Mouse (Mus musculus) ES-Bruce4 (cell line): ENCODE measurements around the gene Rbp3. TPM values are rescaled to one million over a fixed set of nuclear protein-coding genes. Genes with fewer than 3 reads are reported as not detected.

ENCODE experiments used
- H3K27ac ChIP-seq: 2 replicates; pipeline ENCODE4 v1.5.1; 2012; ENCODE audit warnings: low read length, inconsistent platforms; ENCODE audit not compliant: insufficient read depth
- H3K27me3 ChIP-seq: 2 replicates; pipeline ENCODE4 v1.6.1; 2012; ENCODE audit warnings: mild to moderate bottlenecking, low read length, inconsistent platforms; ENCODE audit not compliant: control insufficient read depth, poor library complexity, insufficient read depth, severe bottlenecking
- H3K36me3 ChIP-seq: 2 replicates; pipeline ENCODE4 v1.6.1; 2012; ENCODE audit warnings: inconsistent platforms, mild to moderate bottlenecking, low read length, moderate library complexity; ENCODE audit not compliant: control insufficient read depth, poor library complexity, insufficient read depth, severe bottlenecking
- H3K4me1 ChIP-seq: one replicate; pipeline ENCODE4 v1.8.1; 2011; ENCODE audit warnings: low read length; ENCODE audit not compliant: control insufficient read depth, insufficient read depth
- H3K4me3 ChIP-seq: 2 replicates; pipeline ENCODE4 v1.5.1; 2011; ENCODE audit warnings: low read depth, mild to moderate bottlenecking, low read length
- H3K9ac ChIP-seq: 2 replicates; pipeline ENCODE4 v1.6.1; 2012; ENCODE audit warnings: low read depth, mild to moderate bottlenecking, inconsistent platforms; ENCODE audit not compliant: poor library complexity, severe bottlenecking
- H3K9me3 ChIP-seq: replicated peaks from 2 replicates; pipeline ENCODE4 v1.6.1; 2012; ENCODE audit warnings: mild to moderate bottlenecking, low read length, inconsistent platforms; ENCODE audit not compliant: control insufficient read depth, poor library complexity, insufficient read depth, severe bottlenecking
- CTCF ChIP-seq: IDR thresholded peaks from one replicate; pipeline ENCODE4 v1.8.1; 2011; ENCODE audit warnings: low read depth, low read length
- EP300 ChIP-seq: IDR thresholded peaks from 2 replicates; pipeline ENCODE4 v1.6.1; 2011; ENCODE audit warnings: low read depth, low read length; ENCODE audit not compliant: insufficient read depth
- POLR2A ChIP-seq: IDR thresholded peaks from one replicate; pipeline ENCODE4 v1.8.1; 2011; ENCODE audit warnings: low read length; ENCODE audit not compliant: insufficient read depth
- polyA plus RNA-seq: library from polyadenylated mRNA; stranded (reverse); fragments of >200 nt; gene quantifications from 2 replicates; pipeline ENCODE4 v1.2.4, GENCODE M21; 2011; ENCODE audit warnings: low read depth; ENCODE audit not compliant: missing spikeins, insufficient read depth, insufficient read length

Rbp3 gene
- not detected in 2 replicates for polyA plus RNA-seq

GRCm38 (mm10) chr14:33953761-33954160, at the start of gene Rbp3:
Rbp3 (plus strand) TSS chr14:33954003.
- no peak for TF ChIP-seq CTCF
- no peak for TF ChIP-seq EP300
- TF ChIP-seq POLR2A = no peak
- Histone ChIP-seq H3K4me1 (no peaks in the 10 kb centered on the region), H3K4me3 (no peak within 1 kb of the TSS), H3K9ac (no peak within 1 kb of the TSS), H3K9me3 (no peaks in the 10 kb centered on the region), H3K27me3 (no peaks in the 10 kb centered on the region), H3K36me3 (no peaks in the 10 kb centered on the region), H3K27ac (no peak within 1 kb of the TSS)

GRCm38 (mm10) chr14:33904851-33905250, 49.0 kb upstream of the Rbp3 start:
- H3K4me3 ChIP-seq = no peak overlapping the region
- H3K9me3 ChIP-seq = no peaks in the 10 kb centered on the region; the same call in 1 of the 2 replicates
- H3K27ac ChIP-seq = no peak overlapping the region
- no peak overlapping the region for H3K9ac ChIP-seq
- H3K4me1 ChIP-seq = no peaks in the 10 kb centered on the region
- no peaks in the 10 kb centered on the region for H3K27me3 ChIP-seq
- no peaks in the 10 kb centered on the region for H3K36me3 ChIP-seq
- no peak for TF ChIP-seq POLR2A
- TF ChIP-seq CTCF = no peak
- no peak for TF ChIP-seq EP300

GRCm38 (mm10) chr14:33913727-33914126, 40.1 kb upstream of the Rbp3 start:
- Histone ChIP-seq H3K9ac (no peak overlapping the region), H3K36me3 (no peaks in the 10 kb centered on the region), H3K27me3 (no peaks in the 10 kb centered on the region), H3K4me1 (no peaks in the 10 kb centered on the region), H3K27ac (no peak overlapping the region), H3K9me3 (no peaks in the 10 kb centered on the region; the same call in 1 of the 2 replicates), H3K4me3 (no peak overlapping the region)
- TF ChIP-seq EP300 (no peak), POLR2A (no peak), CTCF (peak; percentile 26)

GRCm38 (mm10) chr14:33914206-33914605, 39.6 kb upstream of the Rbp3 start:
- Histone ChIP-seq H3K9ac (no peak overlapping the region), H3K4me3 (no peak overlapping the region), H3K4me1 (no peaks in the 10 kb centered on the region), H3K27me3 (no peaks in the 10 kb centered on the region), H3K36me3 (no peaks in the 10 kb centered on the region), H3K9me3 (no peaks in the 10 kb centered on the region), H3K27ac (no peak overlapping the region)
- no peak for TF ChIP-seq CTCF

- peaks cover 6% of the 10 kb centered on the region; the same call in 1 of the 2 replicates for H3K27me3 ChIP-seq
- no peaks in the 10 kb centered on the region for H3K36me3 ChIP-seq
- H3K27ac ChIP-seq = no peak overlapping the region
- no peak overlapping the region for H3K4me3 ChIP-seq
- no peaks in the 10 kb centered on the region for H3K4me1 ChIP-seq
- H3K9me3 ChIP-seq = no peaks in the 10 kb centered on the region
- no peak overlapping the region for H3K9ac ChIP-seq
- TF ChIP-seq POLR2A (no peak), EP300 (no peak), CTCF (no peak)
Observed at GRCm38 (mm10) chr14:33920727-33921559, 32.9 kb upstream of the Rbp3 start.

- no peaks in the 10 kb centered on the region for H3K9me3 ChIP-seq
- no peak overlapping the region; the same call in 1 of the 2 replicates for H3K4me3 ChIP-seq
- TF ChIP-seq CTCF (no peak), POLR2A (no peak), EP300 (no peak)
- no peak overlapping the region for H3K27ac ChIP-seq
- H3K9ac ChIP-seq = no peak overlapping the region
- no peaks in the 10 kb centered on the region for H3K36me3 ChIP-seq
- no peaks in the 10 kb centered on the region for H3K4me1 ChIP-seq
- H3K27me3 ChIP-seq = peaks cover 6% of the 10 kb centered on the region; the same call in 1 of the 2 replicates
Observed at GRCm38 (mm10) chr14:33922771-33923167, 31.0 kb upstream of the Rbp3 start.
